Mouse (Mus musculus) MEL (cell line): Measurements from ENCODE around the gene Dapk2.

Source experiments
- CTCF ChIP-seq, 3 experiments: IDR thresholded peaks in 2 of 3; conservative IDR thresholded peaks in 1 of 3; 2 replicates each; pipeline ENCODE4 v1.5.1; 2011 to 2012; ENCODE audit warnings: low read length in 3 of 3, low read depth in 2 of 3, mild to moderate bottlenecking in 2 of 3, improper control_type of control experiment in 1 of 3, inconsistent platforms in 1 of 3, mixed read lengths in 1 of 3, moderate library complexity in 1 of 3; ENCODE audit not compliant: control insufficient read depth in 1 of 3, insufficient read depth in 1 of 3, poor library complexity in 1 of 3, severe bottlenecking in 1 of 3
- MAFK ChIP-seq: IDR thresholded peaks from 2 replicates; pipeline ENCODE4 v1.6.1; 2011; ENCODE audit warnings: low read depth, mild to moderate bottlenecking, low read length, improper control_type of control experiment, borderline replicate concordance
- MEF2A ChIP-seq: IDR thresholded peaks from 2 replicates; pipeline ENCODE4 v1.6.1; 2014; ENCODE audit warnings: low read depth, mild to moderate bottlenecking, inconsistent platforms, low read length, improper control_type of control experiment; ENCODE audit not compliant: poor library complexity, insufficient replicate concordance, severe bottlenecking; ENCODE audit errors: extremely low read depth
- NRF1 ChIP-seq: IDR thresholded peaks from 2 replicates; pipeline ENCODE4 v1.6.1; 2014; ENCODE audit warnings: low read depth, mild to moderate bottlenecking, inconsistent platforms, low read length, improper control_type of control experiment, moderate library complexity; ENCODE audit not compliant: poor library complexity, insufficient read depth, severe bottlenecking
- POLR2A ChIP-seq, 2 experiments: IDR thresholded peaks; 2 replicates each; pipeline ENCODE4 v1.6.1; 2011 to 2012; ENCODE audit warnings: low read length in 2 of 2, mild to moderate bottlenecking in 2 of 2, control low read depth in 1 of 2, improper control_type of control experiment in 1 of 2, low read depth in 1 of 2, moderate library complexity in 1 of 2; ENCODE audit not compliant: control insufficient read depth in 1 of 2, insufficient read depth in 1 of 2, poor library complexity in 1 of 2
- RCOR1 ChIP-seq: IDR thresholded peaks from 2 replicates; pipeline ENCODE4 v1.6.1; 2012; ENCODE audit warnings: low read depth, mild to moderate bottlenecking, inconsistent platforms, low read length, improper control_type of control experiment
- TCF12 ChIP-seq: IDR thresholded peaks from 2 replicates; pipeline ENCODE4 v1.6.1; 2014; ENCODE audit warnings: low read depth, mild to moderate bottlenecking, inconsistent platforms, low read length, improper control_type of control experiment, moderate library complexity
- USF1 ChIP-seq: IDR thresholded peaks from 2 replicates; pipeline ENCODE4 v1.6.1; 2014; ENCODE audit warnings: low read depth, mild to moderate bottlenecking, inconsistent platforms, low read length, improper control_type of control experiment, moderate library complexity

DNA sequence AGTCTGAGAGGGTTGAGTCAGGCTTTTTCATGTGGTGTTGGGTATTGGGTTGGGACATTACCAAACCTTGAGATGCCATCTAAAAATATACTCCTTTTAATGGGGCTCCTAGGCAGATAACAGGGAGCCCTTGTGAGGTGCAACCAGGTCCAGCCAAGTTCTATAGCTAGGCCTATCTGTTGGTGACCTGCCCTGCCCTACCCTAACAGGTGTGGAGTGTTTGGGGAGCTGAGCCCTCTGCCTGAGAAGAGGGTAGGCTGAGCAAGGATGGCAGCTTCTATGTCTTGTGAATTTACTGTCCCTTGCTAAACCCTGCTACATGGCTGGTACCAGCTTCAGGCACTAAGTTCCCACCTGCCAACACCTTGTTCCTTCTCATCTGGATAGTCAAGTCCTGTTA lies 57.5 kb downstream of the Dapk2 start:
- TF ChIP-seq CTCF (IDR thresholded peaks at IDR 0.05 in 2 of 3, conservative IDR thresholded peaks at IDR 0.05 in 1 of 3; ENCODE audit: control insufficient read depth in 1 of 3, insufficient read depth in 1 of 3, low read depth in 2 of 3, low read length in 3 of 3, poor library complexity in 1 of 3, severe bottlenecking in 1 of 3) (no peak), RCOR1 (no peak), USF1 (no peak), TCF12 (no peak), POLR2A (IDR thresholded peaks at IDR 0.05; ENCODE audit: control insufficient read depth in 1 of 2, insufficient read depth in 1 of 2, low read depth in 1 of 2, low read length in 2 of 2, poor library complexity in 1 of 2) (no peak), MEF2A (no peak), MAFK (no peak), NRF1 (no peak)
